Mouse (Mus musculus): ENCODE results near the gene Trpc1. TPM values are rescaled to one million over a fixed set of nuclear protein-coding genes. Genes with fewer than 3 reads are reported as not detected.

Gene Trpc1
- 1 to 10 TPM; 4.3 to 4.6 TPM for total RNA-seq (2021)
- long read RNA-seq, experiment 1, partial matches to known transcripts = 0 of 2 reads
- long read RNA-seq, experiment 1, other reads (novel, unspliced or antisense) = 0 of 2 reads
- long read RNA-seq, experiment 2, full-length matches to known transcripts = 3 of 4 reads
- long read RNA-seq, experiment 2, partial matches to known transcripts = 0 of 4 reads
- long read RNA-seq, experiment 2, other reads (novel, unspliced or antisense) = 1 of 4 reads

- DNase-seq (ENCODE audit: low spot score in 2 of 2) = peak; percentile 73 to 77
Measured at GRCm38 (mm10) chr9:95750037-95750511, at the start of gene Trpc1. TSS of gene Trpc1 (minus strand) at chr9:95750375.

GRCm38 (mm10) chr9:95796323-95796722 is 46.1 kb upstream of the Trpc1 start:
- no peak for DNase-seq (ENCODE audit: low spot score in 2 of 2)

- no peak for DNase-seq (ENCODE audit: low spot score in 2 of 2)
Measured at GRCm38 (mm10) chr9:95795844-95796243, 45.7 kb upstream of the Trpc1 start.

GRCm38 (mm10) chr9:95795077-95795784 is 45.1 kb upstream of the Trpc1 start:
- no peak for DNase-seq (ENCODE audit: low spot score in 2 of 2)

GRCm38 (mm10) chr9:95793986-95794744 is 44.0 kb upstream of the Trpc1 start:
- DNase-seq (ENCODE audit: low spot score in 2 of 2) = no peak

GRCm38 (mm10) chr9:95784888-95785511 is 34.8 kb upstream of the Trpc1 start:
- no peak for DNase-seq (ENCODE audit: low spot score in 2 of 2)

- DNase-seq (ENCODE audit: low spot score in 2 of 2) = no peak
Measured at GRCm38 (mm10) chr9:95783646-95784293, 33.6 kb upstream of the Trpc1 start.

GRCm38 (mm10) chr9:95771671-95772070 is 21.5 kb upstream of the Trpc1 start:
- no peak for DNase-seq (ENCODE audit: low spot score in 2 of 2)

GRCm38 (mm10) chr9:95763218-95763617 is 13.0 kb upstream of the Trpc1 start:
- no peak for DNase-seq (ENCODE audit: low spot score in 2 of 2)

- no peak for DNase-seq (ENCODE audit: low spot score in 2 of 2)
Measured at GRCm38 (mm10) chr9:95762228-95762627, 12.1 kb upstream of the Trpc1 start.

GRCm38 (mm10) chr9:95761381-95761780 is 11.2 kb upstream of the Trpc1 start:
- no peak for DNase-seq (ENCODE audit: low spot score in 2 of 2)

- no peak for DNase-seq (ENCODE audit: low spot score in 2 of 2)
Measured at GRCm38 (mm10) chr9:95750746-95751145, 571 bp upstream of the Trpc1 start.

GRCm38 (mm10) chr9:95749461-95749928 is 680 bp downstream of the Trpc1 start:
- DNase-seq (ENCODE audit: low spot score in 2 of 2) = peak in 1 of 2 experiments; percentile 12

- no peak for DNase-seq (ENCODE audit: low spot score in 2 of 2)
Measured at GRCm38 (mm10) chr9:95747298-95747697, 2.9 kb downstream of the Trpc1 start.

GRCm38 (mm10) chr9:95744845-95745613 is 5.1 kb downstream of the Trpc1 start:
- DNase-seq (ENCODE audit: low spot score in 2 of 2) = no peak

- no peak for DNase-seq (ENCODE audit: low spot score in 2 of 2)
Measured at GRCm38 (mm10) chr9:95736238-95736637, 13.9 kb downstream of the Trpc1 start.

- DNase-seq (ENCODE audit: low spot score in 2 of 2) = no peak
Measured at GRCm38 (mm10) chr9:95712574-95712973, 37.6 kb downstream of the Trpc1 start.

- DNase-seq (ENCODE audit: low spot score in 2 of 2) = no peak
Measured at GRCm38 (mm10) chr9:95708943-95709342, 41.2 kb downstream of the Trpc1 start.

- DNase-seq (ENCODE audit: low spot score in 2 of 2) = no peak
Measured at GRCm38 (mm10) chr9:95705371-95705770, 44.8 kb downstream of the Trpc1 start.

GRCm38 (mm10) chr9:95704078-95704477 is 46.1 kb downstream of the Trpc1 start:
- DNase-seq (ENCODE audit: low spot score in 2 of 2) = no peak

All from adrenal gland, adult 18-20 months (tissue).